Mouse (Mus musculus): ENCODE data around the gene Prss30. TPM values are rescaled to one million over a fixed set of nuclear protein-coding genes. Genes with fewer than 3 reads are reported as not detected.

Gene Prss30
- polyA plus RNA-seq, 1 experiment: not detected

DNA sequence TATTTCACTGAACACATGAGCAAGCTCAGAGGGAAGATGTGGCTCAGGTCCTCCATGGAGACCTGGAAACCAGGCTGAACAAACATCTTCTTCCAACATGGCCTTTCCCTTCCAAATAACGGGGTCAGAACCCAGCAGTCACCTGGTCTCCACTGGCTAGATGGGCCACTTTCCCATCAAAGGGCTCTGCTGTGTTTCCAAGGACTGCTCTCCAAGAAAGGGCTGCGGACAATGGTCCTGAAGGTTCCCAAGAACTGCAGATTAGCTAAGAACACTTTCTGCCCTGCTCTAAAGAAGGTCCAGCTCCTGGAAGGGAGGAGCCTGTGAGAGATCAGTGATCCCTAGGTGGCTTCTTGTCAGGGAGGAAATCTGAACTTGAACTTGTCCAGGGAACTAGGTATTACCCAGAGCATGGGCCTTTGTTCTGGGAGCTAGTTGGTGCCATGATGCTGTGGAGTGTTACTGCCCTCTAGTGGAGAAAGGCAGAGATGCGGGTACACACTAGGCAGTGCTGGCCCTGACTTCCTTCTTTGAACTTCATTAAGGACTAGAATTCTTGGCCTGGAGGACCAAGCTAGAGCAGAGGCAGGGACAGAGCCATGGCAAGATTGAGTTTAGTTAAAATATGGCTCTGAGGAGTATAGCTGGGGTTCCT lies 20.2 kb downstream of the Prss30 start:
- TF ChIP-seq GATA1 (IDR thresholded peaks at IDR 0.05; ENCODE audit: low read length): no peak

DNA sequence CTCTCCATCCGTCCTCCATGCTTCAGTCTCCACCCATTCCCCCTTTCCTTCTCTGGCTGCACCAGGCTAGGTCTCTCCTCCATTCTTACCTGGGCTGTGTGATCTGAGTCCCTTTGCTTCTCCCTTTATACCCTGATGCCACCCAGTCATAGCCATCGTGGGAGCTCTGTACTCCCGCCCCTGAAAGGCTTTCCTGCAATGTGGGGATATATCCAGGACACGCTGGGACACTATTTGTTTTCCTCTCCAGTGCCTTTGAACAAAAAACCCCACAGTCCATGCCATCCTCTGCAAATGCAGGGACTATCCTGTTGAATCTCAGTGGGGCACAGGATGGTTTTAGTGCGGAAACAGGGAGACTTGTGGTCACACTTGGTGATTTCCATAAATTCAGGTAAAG lies 25.2 kb downstream of the Prss30 start, which contains the start of gene Sbpl:
Sbpl (minus strand) TSS at position 101 of the 400 bp plus-strand sequence.
- TF ChIP-seq GATA1 (IDR thresholded peaks at IDR 0.05; ENCODE audit: low read length): no peak

DNA sequence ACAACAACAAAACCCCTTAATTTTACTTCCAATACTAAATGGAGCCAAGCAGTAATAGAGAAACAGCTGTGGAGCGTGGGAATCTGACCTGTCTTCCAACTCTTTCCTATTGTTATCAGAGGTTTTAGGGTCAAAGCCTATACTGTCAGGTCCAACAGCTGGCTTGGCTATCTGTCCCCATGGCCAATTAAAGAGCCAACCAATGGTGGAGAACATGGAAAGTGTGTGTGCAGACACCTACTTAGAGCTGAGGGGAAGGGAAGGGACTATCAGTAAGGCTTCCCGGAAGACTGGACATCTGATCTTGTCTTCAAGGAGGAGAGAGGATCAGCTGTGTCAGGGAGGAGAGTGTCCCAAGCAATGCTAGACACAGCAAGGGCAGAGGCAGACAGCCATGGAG lies 31.3 kb downstream of the Prss30 start:
- TF ChIP-seq GATA1 (IDR thresholded peaks at IDR 0.05; ENCODE audit: low read length): no peak

DNA sequence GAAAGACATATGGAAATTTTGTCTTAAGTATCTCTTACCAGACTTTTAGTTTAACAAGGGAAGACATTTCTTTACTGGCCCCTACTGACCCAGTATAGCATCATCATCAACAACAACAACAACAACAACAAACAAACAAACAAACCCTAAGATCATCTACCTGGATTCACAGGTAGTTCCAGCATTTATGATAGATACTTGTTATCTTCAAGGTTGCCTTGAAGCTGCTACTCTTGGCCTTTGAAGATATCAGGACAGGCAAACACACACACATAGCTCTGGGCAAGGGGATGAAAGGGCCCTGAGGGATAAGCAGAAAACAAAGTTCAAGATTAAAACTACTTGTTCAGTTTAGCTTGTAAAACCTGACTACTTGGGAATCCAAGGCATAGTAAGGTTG lies 39.0 kb downstream of the Prss30 start, which contains the start of gene Sbp:
Sbp (plus strand) TSS at position 301 of the 400 bp plus-strand sequence.
- TF ChIP-seq GATA1 (IDR thresholded peaks at IDR 0.05; ENCODE audit: low read length): no peak

DNA sequence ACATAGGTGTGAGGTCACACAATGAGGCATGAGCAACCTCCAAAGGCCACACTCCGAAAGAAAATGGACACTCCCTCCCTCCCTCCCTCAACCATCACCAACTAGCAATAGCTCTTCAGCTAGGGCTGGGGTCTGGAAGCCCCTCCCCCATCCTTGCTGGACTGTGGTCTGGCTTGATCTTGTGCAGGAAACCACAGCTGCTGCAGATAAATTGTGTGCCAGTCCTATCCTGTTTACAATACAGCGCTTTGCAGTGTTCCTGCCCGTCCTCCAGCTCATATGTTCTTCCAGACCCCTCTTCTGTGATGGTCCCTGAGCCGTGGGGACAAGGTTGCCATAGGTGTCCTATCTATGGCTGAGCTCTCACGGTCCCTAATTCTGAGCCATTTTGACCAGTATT lies 49.2 kb downstream of the Prss30 start:
- no peak for TF ChIP-seq GATA1 (IDR thresholded peaks at IDR 0.05; ENCODE audit: low read length)

DNA sequence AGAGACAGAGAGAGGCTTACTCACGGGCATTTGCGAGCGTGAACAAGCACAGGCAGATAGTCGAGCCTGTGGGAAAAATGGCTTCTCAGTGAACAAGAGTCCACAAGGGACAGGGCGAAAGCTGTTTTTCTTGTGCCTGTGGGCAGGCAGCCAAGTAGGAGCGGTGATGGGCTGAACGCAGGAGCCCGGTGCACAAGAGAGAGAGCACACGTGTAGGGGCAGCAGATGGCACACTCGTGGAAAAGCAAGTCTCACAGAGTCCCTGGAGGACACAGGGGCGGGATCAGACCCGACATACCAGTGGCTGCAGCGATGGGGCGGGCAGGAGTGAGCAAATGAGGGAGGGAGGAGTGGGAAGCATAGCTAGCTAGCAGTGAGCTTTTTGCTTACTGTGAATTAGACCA lies 55.3 kb downstream of the Prss30 start:
- no peak for TF ChIP-seq GATA1 (IDR thresholded peaks at IDR 0.05; ENCODE audit: low read length)

DNA sequence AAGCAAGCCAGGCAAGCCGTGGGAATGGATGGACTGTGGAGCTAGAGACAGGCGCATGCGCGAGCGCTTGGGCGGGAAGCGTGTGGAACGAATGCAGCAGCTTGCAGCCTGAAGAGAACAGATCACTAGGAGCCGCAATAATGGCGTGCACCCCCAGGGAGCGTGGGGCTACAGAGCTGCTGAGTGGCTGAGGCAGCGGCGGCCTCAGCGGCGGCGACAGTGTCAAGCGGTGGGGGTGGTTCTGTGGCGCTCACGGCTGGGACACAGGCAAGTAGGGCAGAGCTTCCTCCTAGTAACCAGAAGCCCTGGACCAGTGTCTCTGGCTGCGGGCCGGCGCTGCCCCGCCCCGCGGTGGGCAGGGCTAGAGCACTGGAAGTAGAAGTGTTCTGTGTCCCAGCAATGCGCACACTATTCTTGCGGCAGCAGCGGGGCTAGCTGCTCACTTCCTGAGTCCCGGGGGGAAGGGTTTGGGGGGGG lies 55.8 kb downstream of the Prss30 start:
- no peak for TF ChIP-seq GATA1 (IDR thresholded peaks at IDR 0.05; ENCODE audit: low read length)

Other genes with a start within 250 kb of the Prss30 start
- gene Paqr4, start 239.7 kb downstream of the Prss30 start, polyA plus RNA-seq (2012): 1.4 and 3.1 TPM in 2 replicates
- gene Kremen2, start 234.7 kb downstream of the Prss30 start, polyA plus RNA-seq (2012): 0.06 and 0.21 TPM in 2 replicates
- gene Flywch1, start 209.0 kb downstream of the Prss30 start, polyA plus RNA-seq (2012): 23.5 and 36.1 TPM in 2 replicates
- gene Flywch2, start 194.5 kb downstream of the Prss30 start, polyA plus RNA-seq (2012): not detected in 2 replicates
- gene Srrm2, start 190.0 kb downstream of the Prss30 start, polyA plus RNA-seq (2012): 91.1 and 315 TPM in 2 replicates
- gene Elob, start 151.4 kb downstream of the Prss30 start, polyA plus RNA-seq (2012): 819 and 1,233 TPM in 2 replicates
- gene Prss33, start 144.5 kb downstream of the Prss30 start, polyA plus RNA-seq (2012): not detected in 2 replicates
- gene Prss32, start 136.7 kb downstream of the Prss30 start, polyA plus RNA-seq (2012): not detected in 2 replicates
- not detected in 2 replicates for gene Prss41, start 136.4 kb downstream of the Prss30 start, polyA plus RNA-seq (2012)
- not detected in 2 replicates for gene Prss21, start 112.5 kb downstream of the Prss30 start, polyA plus RNA-seq (2012)
- gene Dcpp1, start 99.7 kb downstream of the Prss30 start, polyA plus RNA-seq (2012): not detected in 2 replicates
- gene Dcpp2, start 99.7 kb downstream of the Prss30 start, polyA plus RNA-seq (2012): not detected in 2 replicates
- not detected in 2 replicates for gene Dcpp3, start 63.1 kb downstream of the Prss30 start, polyA plus RNA-seq (2012)
- not detected in 2 replicates for gene Sbp, start 38.9 kb downstream of the Prss30 start, polyA plus RNA-seq (2012)
- gene Sbpl, start 25.3 kb downstream of the Prss30 start, polyA plus RNA-seq (2012): not detected in 2 replicates
- gene Prss22, start 17.5 kb upstream of the Prss30 start, polyA plus RNA-seq (2012): not detected in 2 replicates
- gene Prss27, start 57.6 kb upstream of the Prss30 start, polyA plus RNA-seq (2012): not detected in 2 replicates
- 21.4 and 25.8 TPM in 2 replicates for gene Kctd5, start 92.9 kb upstream of the Prss30 start, polyA plus RNA-seq (2012)
- gene Pdpk1, start 170.4 kb upstream of the Prss30 start, polyA plus RNA-seq (2012): 23.7 and 100 TPM in 2 replicates
- gene Amdhd2, start 183.2 kb upstream of the Prss30 start, polyA plus RNA-seq (2012): 44.0 and 51.2 TPM in 2 replicates
- 119 and 331 TPM in 2 replicates for gene Atp6v0c, start 189.1 kb upstream of the Prss30 start, polyA plus RNA-seq (2012)
- gene Tbc1d24, start 225.0 kb upstream of the Prss30 start, polyA plus RNA-seq (2012): 14.4 and 17.8 TPM in 2 replicates
- 2.3 TPM in 2 replicates for gene Ntn3, start 229.0 kb upstream of the Prss30 start, polyA plus RNA-seq (2012)
- gene Tedc2, start 240.3 kb upstream of the Prss30 start, polyA plus RNA-seq (2012): 39.3 and 58.9 TPM in 2 replicates